Mouse (Mus musculus) forelimb bud, embryonic 11.5 days (tissue): ENCODE data around the gene Dand5.

ENCODE experiments used
- DNase-seq: peaks from one replicate; pipeline ENCODE4 v3.0.0-alpha.2; 2012; ENCODE audit warnings: low read depth, low spot score

Gene Dand5

GRCm38 (mm10) chr8:84784681-84785505 is 37.7 kb downstream of the Dand5 start:
- no peak for DNase-seq

GRCm38 (mm10) chr8:84783919-84784581 is 38.6 kb downstream of the Dand5 start:
- no peak for DNase-seq

- no peak for DNase-seq
Observed at GRCm38 (mm10) chr8:84783198-84783918, 39.3 kb downstream of the Dand5 start.

- DNase-seq: no peak
Observed at GRCm38 (mm10) chr8:84782680-84783079, 39.9 kb downstream of the Dand5 start.

GRCm38 (mm10) chr8:84781686-84782505 is 40.7 kb downstream of the Dand5 start:
- DNase-seq: no peak

DNA sequence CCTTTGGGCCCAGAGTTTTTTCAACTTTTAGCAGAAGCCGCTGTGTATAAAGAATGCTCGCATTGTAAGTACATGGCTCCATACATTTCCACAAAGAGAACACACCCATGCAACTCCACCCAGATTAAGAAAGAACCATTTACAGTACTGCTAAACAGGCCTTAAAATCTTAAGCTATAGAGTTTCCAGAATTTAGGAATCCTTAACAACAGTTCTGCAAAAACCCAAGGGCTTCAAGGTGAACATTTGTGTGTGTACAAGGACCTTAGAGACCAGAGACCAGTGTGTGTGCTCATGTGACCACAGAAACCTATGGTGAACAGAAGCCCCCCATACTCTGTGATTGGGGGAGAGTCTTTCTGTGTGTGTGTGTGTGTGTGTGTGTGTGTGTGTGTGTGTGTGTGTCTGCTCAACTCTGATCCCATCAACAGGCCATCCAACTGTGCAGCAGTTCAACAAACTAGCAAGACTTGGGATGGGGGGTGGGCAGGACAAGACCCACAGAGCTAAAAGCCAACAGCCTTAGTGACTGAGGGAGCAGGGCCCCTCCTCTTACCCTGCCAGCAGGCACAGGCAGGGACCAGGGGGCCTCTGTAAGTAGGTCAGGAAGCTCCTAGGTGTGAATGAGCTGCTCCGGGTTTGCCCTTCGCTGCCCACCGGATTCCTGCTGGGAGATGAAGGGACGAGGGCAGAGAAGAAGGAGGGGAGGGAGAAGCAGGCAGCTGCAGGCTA is 41.5 kb downstream of the Dand5 start:
- DNase-seq: no peak

- no peak for DNase-seq
Observed at GRCm38 (mm10) chr8:84780225-84780555, 42.4 kb downstream of the Dand5 start.

GRCm38 (mm10) chr8:84779519-84780224 is 43.0 kb downstream of the Dand5 start:
- no peak for DNase-seq

GRCm38 (mm10) chr8:84778638-84779380 is 43.8 kb downstream of the Dand5 start:
- no peak for DNase-seq

- DNase-seq: no peak
Observed at GRCm38 (mm10) chr8:84777899-84778637, 44.6 kb downstream of the Dand5 start.

- DNase-seq: no peak
Observed at GRCm38 (mm10) chr8:84776569-84776968, 46.1 kb downstream of the Dand5 start.

DNA sequence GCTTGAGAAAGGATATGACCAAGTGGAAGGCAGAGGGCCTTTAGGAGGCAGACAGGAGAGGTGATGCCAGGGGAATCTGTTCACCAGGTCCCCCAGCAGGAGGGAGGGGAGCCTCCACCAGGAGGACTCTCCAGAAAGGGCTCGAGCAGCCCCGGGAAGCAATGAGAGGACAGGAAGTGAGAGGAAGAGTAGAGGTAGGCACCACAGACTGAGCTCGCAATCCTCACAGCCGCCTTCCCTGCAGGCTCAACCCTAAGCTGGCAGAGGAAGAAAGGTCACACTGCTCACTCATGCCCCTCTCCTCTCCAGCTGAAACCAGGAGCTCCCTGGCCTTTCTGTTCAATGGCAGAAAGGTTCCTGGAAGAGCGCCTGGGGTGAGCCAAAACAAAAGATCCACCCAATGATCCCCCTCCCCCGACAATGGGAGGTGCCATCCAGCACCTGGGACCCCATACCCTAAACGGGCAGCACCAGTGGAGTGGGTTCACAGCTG is 47.0 kb downstream of the Dand5 start:
- no peak for DNase-seq

DNA sequence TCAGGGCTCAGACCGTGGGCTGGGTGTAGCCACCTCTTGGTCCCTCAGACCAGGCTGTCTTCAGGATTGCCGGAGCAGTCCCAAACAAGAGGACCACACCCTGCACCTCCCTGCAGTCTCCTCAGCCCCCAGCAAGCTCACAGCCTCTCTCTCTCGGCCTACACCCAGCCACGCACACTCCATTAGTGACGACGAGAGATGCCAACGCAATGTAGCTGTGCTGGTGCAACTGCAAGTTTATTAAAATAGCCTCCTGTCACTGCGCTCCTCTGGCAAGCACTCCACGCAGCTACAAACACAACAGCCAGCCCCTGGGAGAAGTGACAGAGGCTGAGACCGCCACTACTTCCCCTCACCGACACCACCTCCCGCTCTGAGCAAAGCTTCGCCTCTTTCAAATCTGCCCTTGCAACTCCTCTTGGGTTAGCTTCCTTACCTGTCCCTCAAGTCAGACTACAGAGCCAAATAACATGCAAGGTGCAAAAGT is 47.5 kb downstream of the Dand5 start:
- DNase-seq: no peak

- DNase-seq: no peak
Observed at GRCm38 (mm10) chr8:84774473-84774911, 48.1 kb downstream of the Dand5 start.

DNA sequence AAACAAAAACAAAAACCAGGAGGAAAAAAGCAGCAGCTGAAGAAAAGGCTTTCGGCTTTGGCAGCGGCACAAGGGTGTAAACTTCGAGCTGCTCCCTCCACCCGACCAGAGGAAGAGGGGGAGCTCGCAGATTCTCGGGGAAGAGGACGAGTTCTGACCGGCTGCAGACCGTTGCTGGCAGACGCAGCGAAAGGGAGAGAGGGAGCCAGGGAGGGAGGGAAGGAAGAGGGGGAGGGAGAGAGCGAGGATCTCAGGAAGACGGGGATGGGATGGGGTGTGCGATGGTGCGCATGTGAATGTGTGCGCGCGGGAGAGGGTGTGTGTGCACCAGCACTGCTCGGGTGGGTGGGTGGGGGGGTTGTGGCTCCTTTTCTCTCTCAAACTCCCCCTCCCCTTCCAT is 48.8 kb downstream of the Dand5 start:
- DNase-seq: no peak

DNA sequence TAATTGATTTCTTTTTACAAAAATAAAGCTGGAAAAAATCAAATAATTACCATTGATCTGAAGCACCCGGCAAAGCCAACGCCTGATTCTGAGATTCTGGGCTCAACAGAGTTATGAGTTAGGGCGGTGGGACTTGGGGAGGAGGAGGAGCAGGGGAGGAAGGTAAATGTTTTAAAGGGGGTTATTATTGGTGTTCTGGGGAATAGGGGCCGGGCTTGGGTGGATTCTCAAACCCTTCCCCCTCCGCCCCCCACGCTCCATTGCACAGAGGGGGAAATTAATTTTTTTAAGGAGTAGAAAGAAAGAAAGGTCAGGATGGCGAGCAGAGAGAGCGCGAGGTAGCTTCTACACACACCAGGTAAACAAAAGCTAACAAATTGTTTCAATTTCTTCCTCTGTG is 49.3 kb downstream of the Dand5 start:
- DNase-seq: no peak

DNA sequence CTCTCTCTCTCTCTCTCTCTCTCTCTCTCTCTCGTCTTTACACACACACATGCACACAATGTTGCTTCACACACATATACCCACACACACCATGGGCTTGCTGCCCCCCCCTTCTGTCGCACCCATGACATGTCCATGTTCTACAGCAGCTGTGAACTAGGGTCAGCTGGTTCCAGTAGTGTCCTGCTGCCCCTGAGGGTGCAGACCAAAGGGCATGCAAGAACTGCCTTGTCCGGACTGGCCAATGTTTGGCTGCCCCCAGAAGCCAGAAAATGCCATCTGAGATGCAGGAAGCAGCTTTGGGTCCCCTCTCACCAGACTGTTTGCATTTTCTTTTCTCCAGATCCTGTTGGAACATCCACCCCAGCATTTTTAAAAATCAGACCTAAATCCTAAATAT is 50.0 kb downstream of the Dand5 start:
- DNase-seq: no peak

DNA sequence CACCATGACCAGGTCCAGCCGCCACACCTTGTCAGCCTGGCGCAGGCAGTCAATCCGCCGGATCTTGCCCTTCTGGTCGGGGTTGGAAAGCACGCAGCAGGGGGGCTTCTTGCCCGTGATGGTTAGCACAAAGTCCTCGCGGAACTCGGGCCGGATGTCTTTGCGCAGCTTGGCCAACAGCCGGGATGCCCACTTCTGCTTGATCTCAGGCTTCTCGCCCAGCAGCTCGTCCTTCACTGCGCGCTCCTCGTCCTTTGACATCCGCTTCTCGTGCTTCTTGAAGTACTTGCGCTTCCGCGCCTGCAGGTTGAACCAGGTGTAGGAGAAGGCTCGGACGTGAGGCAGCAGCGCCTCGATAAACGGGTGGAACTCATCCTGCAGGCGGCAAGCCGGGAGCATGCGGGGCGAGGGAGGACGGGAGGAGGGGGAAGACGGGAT is 50.7 kb downstream of the Dand5 start:
- no peak for DNase-seq
